Mouse (Mus musculus): ENCODE data around the gene Eomes. TPM values are rescaled to one million over a fixed set of nuclear protein-coding genes. Genes with fewer than 3 reads are reported as not detected.

Eomes gene
- total RNA-seq, 4 experiments from 2014 or later: 0.11 to 0.49 (median 0.43) TPM

- peak; percentile 19 for DNase-seq
Observed at GRCm38 (mm10) chr9:118488138-118488895, 10.3 kb downstream of the Eomes start.

GRCm38 (mm10) chr9:118488896-118489578 lies 11.0 kb downstream of the Eomes start:
- DNase-seq: no peak

GRCm38 (mm10) chr9:118489579-118490019 lies 11.6 kb downstream of the Eomes start:
- DNase-seq: peak; percentile 33

- no peak for DNase-seq
Observed at GRCm38 (mm10) chr9:118491195-118491594, 13.2 kb downstream of the Eomes start.

GRCm38 (mm10) chr9:118492932-118493698 lies 15.1 kb downstream of the Eomes start:
- DNase-seq: no peak

GRCm38 (mm10) chr9:118494106-118494505 lies 16.1 kb downstream of the Eomes start:
- no peak for DNase-seq

- no peak for DNase-seq
Observed at GRCm38 (mm10) chr9:118495933-118496332, 17.9 kb downstream of the Eomes start.

- DNase-seq: no peak
Observed at GRCm38 (mm10) chr9:118496952-118497351, 18.9 kb downstream of the Eomes start.

GRCm38 (mm10) chr9:118498061-118498460 lies 20.0 kb downstream of the Eomes start:
- DNase-seq: no peak

GRCm38 (mm10) chr9:118500963-118501362 lies 23.0 kb downstream of the Eomes start:
- DNase-seq: no peak

- DNase-seq: no peak
Observed at GRCm38 (mm10) chr9:118504656-118505055, 26.6 kb downstream of the Eomes start.

GRCm38 (mm10) chr9:118506020-118506403 lies 28.0 kb downstream of the Eomes start, which contains the start of gene Golga4:
Gene Golga4 (plus strand): TSS chr9:118506267.
- DNase-seq: peak; percentile 84

GRCm38 (mm10) chr9:118506404-118507231 lies 28.6 kb downstream of the Eomes start:
- peak; percentile 43 for DNase-seq

- DNase-seq: no peak
Observed at GRCm38 (mm10) chr9:118507552-118507951, 29.5 kb downstream of the Eomes start.

GRCm38 (mm10) chr9:118508601-118509000 lies 30.6 kb downstream of the Eomes start:
- DNase-seq: no peak

GRCm38 (mm10) chr9:118510941-118511690 lies 33.1 kb downstream of the Eomes start:
- no peak for DNase-seq

GRCm38 (mm10) chr9:118512681-118513233 lies 34.7 kb downstream of the Eomes start:
- DNase-seq: peak; percentile 68

GRCm38 (mm10) chr9:118515476-118515875 lies 37.5 kb downstream of the Eomes start:
- DNase-seq: no peak

- DNase-seq: no peak
Observed at GRCm38 (mm10) chr9:118516162-118516561, 38.1 kb downstream of the Eomes start.

GRCm38 (mm10) chr9:118517619-118518018 lies 39.6 kb downstream of the Eomes start:
- DNase-seq: no peak

- DNase-seq: no peak
Observed at GRCm38 (mm10) chr9:118519101-118519500, 41.1 kb downstream of the Eomes start.
